Mouse (Mus musculus): Measurements from ENCODE around the gene Serpina1b.

DNA sequence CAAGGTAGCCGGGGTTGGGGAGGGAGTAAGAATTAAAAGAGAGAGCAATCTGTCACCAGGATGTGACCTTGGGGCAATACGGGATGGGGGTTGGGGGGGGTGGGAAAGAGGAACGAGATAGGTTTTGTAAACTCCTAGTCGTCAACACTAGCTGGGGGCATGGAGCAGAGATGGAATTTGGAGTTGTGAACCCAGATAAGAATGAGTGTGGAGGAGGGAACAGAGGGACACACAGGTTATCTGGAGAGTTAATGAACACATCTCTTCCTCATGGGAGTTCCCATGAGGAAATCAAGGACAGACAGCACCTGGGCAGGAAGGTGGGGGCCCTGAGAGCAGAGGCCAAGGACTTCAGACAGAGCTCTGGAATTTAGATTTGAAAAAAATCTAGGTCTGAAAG, 124.1 kb downstream of the Serpina1b start:
- TF ChIP-seq POLR2A (IDR thresholded peaks at IDR 0.05; ENCODE audit: borderline replicate concordance, low read depth, low read length) (no peak), CTCF (IDR thresholded peaks at IDR 0.05; ENCODE audit: low read depth, low read length) (no peak)

All from bone marrow macrophage, adult 2 months (primary cell).